Mouse (Mus musculus): ENCODE results near the gene Ugt1a8.

The Ugt1a8 gene

DNA sequence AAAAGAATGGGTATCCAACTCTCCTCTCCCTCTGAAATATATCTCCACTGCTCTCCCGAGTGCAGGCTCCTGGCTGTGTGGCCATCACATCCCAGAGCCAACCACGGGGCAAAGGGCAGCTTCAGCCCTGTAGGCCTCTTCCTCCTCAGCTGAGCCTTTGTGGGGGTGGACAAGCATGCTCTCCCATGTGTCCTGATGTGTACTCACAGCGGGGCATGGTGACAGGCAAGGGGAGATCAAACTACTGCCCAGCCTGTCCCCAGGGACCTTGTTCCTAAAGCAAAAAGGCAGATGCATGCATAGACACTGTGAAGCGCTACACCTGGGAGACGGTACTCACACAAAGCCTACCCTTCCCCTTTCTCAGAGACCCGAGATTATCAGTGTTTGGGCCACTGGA lies 172.5 kb downstream of the Ugt1a8 start:
- no peak for DNase-seq (ENCODE audit: low spot score)

- no peak for DNase-seq (ENCODE audit: low spot score)
Measured at GRCm38 (mm10) chr1:88260604-88261377, 173.2 kb downstream of the Ugt1a8 start.

DNA sequence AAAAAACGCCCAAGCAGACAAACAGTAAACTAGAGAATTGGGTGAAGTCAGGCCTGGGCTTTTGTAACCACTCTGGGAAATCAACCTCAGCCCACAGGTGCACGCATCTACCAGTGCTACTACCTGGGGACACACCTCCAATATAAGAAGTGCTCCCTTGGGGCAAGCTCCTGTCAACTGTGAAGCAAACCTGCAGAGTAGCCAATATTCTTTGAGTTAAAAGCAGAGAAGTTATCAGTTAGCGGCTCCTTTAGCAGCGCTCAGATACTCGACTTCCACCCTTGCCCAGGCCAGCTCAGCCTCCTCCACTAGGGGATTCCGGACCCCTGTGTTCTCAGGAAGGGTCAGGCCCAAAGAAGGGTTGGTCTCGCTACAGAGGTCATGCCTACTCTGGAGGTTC lies 174.1 kb downstream of the Ugt1a8 start:
- DNase-seq (ENCODE audit: low spot score), result no peak

- DNase-seq (ENCODE audit: low spot score), result no peak
Measured at GRCm38 (mm10) chr1:88262255-88262654, 174.6 kb downstream of the Ugt1a8 start.

DNA sequence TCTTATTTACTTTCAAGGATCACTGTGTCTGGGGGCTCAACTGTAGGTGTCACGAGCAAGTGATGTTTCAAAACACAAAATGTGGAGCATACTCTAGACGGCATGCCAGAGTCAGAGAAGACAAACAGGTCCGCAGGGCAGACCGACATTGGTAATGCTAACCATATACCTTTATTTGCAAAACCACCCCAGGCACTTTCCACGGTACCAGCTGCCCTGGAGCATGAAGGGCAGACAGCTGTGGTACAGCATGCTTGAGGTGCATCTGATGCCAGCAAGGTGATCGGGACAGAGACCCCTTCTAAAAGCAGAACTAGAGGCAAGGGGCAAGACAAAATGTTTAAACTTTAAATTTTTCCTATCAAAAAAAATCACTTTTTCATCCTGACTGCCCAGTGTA lies 175.3 kb downstream of the Ugt1a8 start:
- DNase-seq (ENCODE audit: low spot score), result no peak

DNA sequence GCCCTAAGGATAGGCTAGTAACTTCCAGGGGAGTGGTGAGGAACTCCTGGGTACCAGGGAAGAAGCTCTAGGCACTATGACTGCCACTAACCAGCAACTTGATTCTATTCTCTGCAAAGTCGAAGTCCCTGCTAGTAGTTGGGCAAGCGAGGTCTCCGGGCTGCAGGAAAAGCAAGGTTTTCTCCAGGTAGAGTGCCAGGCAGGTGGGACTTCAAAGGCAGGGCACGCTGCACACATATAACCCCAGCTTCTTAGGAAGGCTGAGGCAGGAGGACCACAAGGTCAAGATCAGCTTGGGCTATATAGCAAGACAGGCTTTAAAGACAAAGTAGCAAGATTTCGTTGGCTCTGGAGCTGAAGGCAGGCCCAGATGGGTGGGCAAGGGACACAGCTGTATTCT lies 176.2 kb downstream of the Ugt1a8 start:
- no peak for DNase-seq (ENCODE audit: low spot score)

DNA sequence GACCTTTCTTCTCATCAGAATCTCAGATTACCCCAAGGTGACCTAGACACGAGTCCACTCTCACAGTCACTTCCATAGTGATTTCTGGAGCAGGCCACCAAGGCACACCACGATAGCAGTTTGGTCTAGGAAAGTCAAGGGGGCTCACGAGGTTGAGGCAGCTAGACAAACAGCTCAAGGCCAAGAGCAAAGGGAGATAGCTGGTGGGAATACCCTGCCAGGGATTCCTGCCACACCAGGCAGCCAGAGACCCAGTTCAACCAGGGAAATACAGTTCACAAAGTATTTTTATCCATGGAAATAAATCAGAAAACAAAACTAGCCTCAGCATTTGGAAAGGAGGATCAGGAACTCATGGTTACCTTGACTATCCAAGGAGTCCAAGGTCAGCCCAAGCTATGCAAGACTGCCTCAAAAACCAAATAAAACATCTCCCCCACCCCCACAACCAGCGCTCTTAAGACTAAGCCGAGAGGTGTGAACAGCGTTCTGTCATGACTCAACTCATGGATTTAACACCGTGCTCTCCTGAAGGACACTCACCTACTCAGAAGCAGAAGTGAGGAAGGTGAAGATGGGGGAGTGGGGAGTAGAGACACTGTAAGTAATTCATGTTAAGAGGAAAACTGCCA lies 176.7 kb downstream of the Ugt1a8 start:
- no peak for DNase-seq (ENCODE audit: low spot score)

DNA sequence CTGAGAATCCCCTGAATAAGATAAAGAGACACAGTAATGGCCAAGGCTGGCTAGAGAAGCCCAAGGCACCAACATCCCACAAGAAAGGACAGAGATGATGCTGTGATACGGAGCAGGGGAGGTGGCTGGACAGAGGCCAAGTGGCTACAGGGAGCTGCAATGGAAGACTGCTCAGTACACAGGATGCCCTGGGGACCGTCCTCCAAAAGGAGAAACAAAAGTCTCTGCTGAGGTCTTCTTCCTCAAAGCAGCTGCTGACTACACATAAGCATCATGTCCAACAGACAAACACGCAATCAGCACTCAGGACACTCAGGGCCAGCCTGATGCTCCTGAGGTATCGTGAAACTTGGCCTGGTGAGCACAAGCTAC lies 177.2 kb downstream of the Ugt1a8 start:
- DNase-seq (ENCODE audit: low spot score), result no peak

DNA sequence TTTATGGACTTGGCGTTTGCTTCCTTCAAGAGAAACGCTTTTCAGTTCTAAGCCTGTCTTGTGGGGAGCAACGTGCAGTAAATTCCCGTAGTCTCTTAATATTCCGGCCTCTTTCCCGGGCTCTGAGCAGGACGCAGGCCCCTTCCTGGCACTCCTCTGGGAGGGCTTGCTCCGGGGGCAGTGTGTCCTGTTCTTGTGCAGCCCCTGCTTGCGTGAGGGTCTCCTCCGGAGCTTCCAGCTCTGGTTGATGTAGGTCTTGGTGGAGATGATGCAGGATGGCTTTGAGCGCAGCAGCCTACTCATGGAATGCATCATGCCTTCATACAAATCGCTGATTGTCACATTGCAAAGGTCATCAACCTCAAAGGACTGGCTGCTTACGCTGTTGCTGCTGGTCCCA lies 178.5 kb downstream of the Ugt1a8 start:
- DNase-seq (ENCODE audit: low spot score), result no peak

DNA sequence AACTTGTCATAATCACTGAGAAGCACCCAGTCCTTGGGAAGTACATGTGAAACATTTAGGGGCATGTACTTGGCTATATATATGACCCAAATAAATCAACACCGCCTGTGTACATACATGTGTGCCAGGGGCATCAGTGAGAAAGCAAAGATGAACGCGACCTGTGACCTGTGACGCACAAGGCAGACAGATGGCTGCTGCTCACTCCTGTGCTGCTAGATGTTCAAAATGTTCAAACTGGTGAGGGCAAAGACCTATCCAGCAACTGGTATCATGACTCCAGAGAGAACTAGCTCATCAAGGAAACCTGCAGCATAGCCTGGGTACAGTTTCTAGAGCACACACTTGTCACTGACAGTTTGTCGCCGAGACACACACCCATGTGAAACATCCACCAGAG lies 179.9 kb downstream of the Ugt1a8 start:
- no peak for DNase-seq (ENCODE audit: low spot score)

- no peak for DNase-seq (ENCODE audit: low spot score)
Measured at GRCm38 (mm10) chr1:88268070-88268469, 180.5 kb downstream of the Ugt1a8 start.

Data from layer of hippocampus, adult 9-10 months (tissue).